In genomic region chr17:65939461-65940192, GRCm38 (mm10) we compare ENCODE assay signal across 9 mouse cellular contexts. TPM values are rescaled to one million over a fixed set of nuclear protein-coding genes. Genes with fewer than 3 reads are reported as not detected.
DNase-seq lines count a peak whose midpoint lies in the region; ATAC-seq and TF ChIP-seq lines count a peak whose summit lies in the region.
"Had no signal": no experiment of that assay in that cellular context is flagged by ENCODE, and none has a peak within 500 bp of the region (broad histone marks: within the 10 kb centered on the region; RNA-seq: fewer than 3 reads in every experiment).

No protein-coding gene starts in this region.

- H3K9me3 ChIP-seq in embryonic facial prominence, embryonic 14.5 days (ENCODE audit: control insufficient read depth, low read length), result no peaks in the 10 kb centered on the region
- H3K9me3 ChIP-seq in embryonic facial prominence, embryonic 10.5 days, result no peaks in the 10 kb centered on the region
- H3K9me3 ChIP-seq in heart, embryonic 16.5 days (replicated peaks; ENCODE audit: control insufficient read depth, low read length), result no peaks in the 10 kb centered on the region
- no peaks in the 10 kb centered on the region for H3K9me3 ChIP-seq in forebrain, embryonic 14.5 days (replicated peaks; ENCODE audit: control insufficient read depth, low read length)
- H3K9me3 ChIP-seq: embryonic facial prominence, embryonic 12.5 days had no signal

- WGBS in embryonic facial prominence, embryonic 14.5 days, result 63% methylated on average over 14 of the region's 14 CpGs
- WGBS in embryonic facial prominence, embryonic 10.5 days, result 81% methylated on average over 14 of the region's 14 CpGs
- WGBS in heart, embryonic 16.5 days, result 45% methylated on average over 14 of the region's 14 CpGs
- 45% methylated on average over 14 of the region's 14 CpGs for WGBS in olfactory bulb, adult 2 months
- 85% methylated on average over 14 of the region's 14 CpGs for WGBS in forebrain, embryonic 14.5 days

- peak overlapping the region; percentile 61 for H3K27ac ChIP-seq in embryonic facial prominence, embryonic 14.5 days (replicated peaks; ENCODE audit: low read depth, low read length)
- no peak overlapping the region for H3K27ac ChIP-seq in embryonic facial prominence, embryonic 10.5 days (replicated peaks)
- peak overlapping the region; percentile 45 for H3K27ac ChIP-seq in left cerebral cortex, adult 2 months
- H3K27ac ChIP-seq in heart, embryonic 16.5 days (ENCODE audit: low read length), result peak overlapping the region; percentile 60
- 0 out of 2 replicates have a peak overlapping the region, but pooled peaks have one; percentile 36 for H3K27ac ChIP-seq in olfactory bulb, adult 2 months (ENCODE audit: insufficient read depth, low read depth, low read length)
- H3K27ac ChIP-seq in forebrain, embryonic 14.5 days (ENCODE audit: low read depth, low read length), result no peak overlapping the region
- H3K27ac ChIP-seq: embryonic facial prominence, embryonic 12.5 days had no signal

- no peak for TF ChIP-seq CTCF in left cerebral cortex, adult 2 months (IDR thresholded peaks at IDR 0.05)
- TF ChIP-seq CTCF in olfactory bulb, adult 2 months (IDR thresholded peaks at IDR 0.05; ENCODE audit: insufficient read depth, low read depth, low read length), result no peak

- intact Hi-C loops in left cerebral cortex, adult 2 months (cut with DNase I), result no loop called here

- ATAC-seq in embryonic facial prominence, embryonic 14.5 days (ENCODE audit: low read depth), result no peak
- no peak for ATAC-seq in heart, embryonic 16.5 days (replicated peaks; ENCODE audit: extremely low read depth, insufficient read depth, low FRiP score)
- no peak for ATAC-seq in forebrain, embryonic 14.5 days

- peaks cover 5% of the 10 kb centered on the region; the same call in 1 of the 2 replicates for H3K4me1 ChIP-seq in embryonic facial prominence, embryonic 14.5 days (ENCODE audit: control insufficient read depth, insufficient read depth, low read length)
- H3K4me1 ChIP-seq in embryonic facial prominence, embryonic 10.5 days, result no peaks in the 10 kb centered on the region
- peaks cover 15% of the 10 kb centered on the region for H3K4me1 ChIP-seq in heart, embryonic 16.5 days (ENCODE audit: control insufficient read depth, insufficient read depth, low read length)
- H3K4me1 ChIP-seq in olfactory bulb, adult 2 months (ENCODE audit: control insufficient read depth, insufficient read depth, low read length), result peaks cover 8% of the 10 kb centered on the region
- H3K4me1 ChIP-seq in forebrain, embryonic 14.5 days (ENCODE audit: control insufficient read depth, insufficient read depth, low read length), result no peaks in the 10 kb centered on the region
- H3K4me1 ChIP-seq: embryonic facial prominence, embryonic 12.5 days had no signal

- no peak overlapping the region for H3K9ac ChIP-seq in embryonic facial prominence, embryonic 14.5 days (ENCODE audit: low read depth, low read length)
- H3K9ac ChIP-seq in heart, embryonic 16.5 days (ENCODE audit: low read length), result peak overlapping the region; percentile 26; the same call in 1 of the 2 replicates
- H3K9ac ChIP-seq in forebrain, embryonic 14.5 days (ENCODE audit: low read length), result no peak overlapping the region
- H3K9ac ChIP-seq: embryonic facial prominence, embryonic 12.5 days had no signal

- no peak overlapping the region for H3K4me2 ChIP-seq in embryonic facial prominence, embryonic 14.5 days (ENCODE audit: low read depth, low read length)
- H3K4me2 ChIP-seq in heart, embryonic 16.5 days (ENCODE audit: low read depth, low read length), result no peak overlapping the region
- no peak overlapping the region for H3K4me2 ChIP-seq in forebrain, embryonic 14.5 days (ENCODE audit: low read length)
- H3K4me2 ChIP-seq: embryonic facial prominence, embryonic 12.5 days had no signal

- no peak overlapping the region for H3K4me3 ChIP-seq in embryonic facial prominence, embryonic 14.5 days (ENCODE audit: low read depth, low read length)
- H3K4me3 ChIP-seq in embryonic facial prominence, embryonic 10.5 days, result no peak overlapping the region
- H3K4me3 ChIP-seq in left cerebral cortex, adult 2 months, result no peak overlapping the region
- no peak overlapping the region for H3K4me3 ChIP-seq in heart, embryonic 16.5 days (ENCODE audit: low read length)
- no peak overlapping the region for H3K4me3 ChIP-seq in olfactory bulb, adult 2 months (ENCODE audit: insufficient read depth, low read depth, low read length)
- no peak overlapping the region for H3K4me3 ChIP-seq in forebrain, embryonic 14.5 days (ENCODE audit: low read depth, low read length)
- H3K4me3 ChIP-seq: embryonic facial prominence, embryonic 12.5 days had no signal

- peaks cover 25% of the 10 kb centered on the region for H3K36me3 ChIP-seq in embryonic facial prominence, embryonic 14.5 days (ENCODE audit: control insufficient read depth, insufficient read depth, low read length)
- H3K36me3 ChIP-seq in embryonic facial prominence, embryonic 10.5 days (replicated peaks), result peaks cover 65% of the 10 kb centered on the region
- H3K36me3 ChIP-seq in heart, embryonic 16.5 days (ENCODE audit: control insufficient read depth, insufficient read depth), result peaks cover 7% of the 10 kb centered on the region
- H3K36me3 ChIP-seq in forebrain, embryonic 14.5 days (ENCODE audit: control insufficient read depth, insufficient read depth, low read length), result peaks cover 30% of the 10 kb centered on the region; the same call in 1 of the 2 replicates

- no peak for TF ChIP-seq POLR2A in olfactory bulb, adult 2 months (IDR thresholded peaks at IDR 0.05; ENCODE audit: insufficient read depth, low read depth, low read length)

- DNase-seq in embryonic facial prominence, embryonic 14.5 days (ENCODE audit: low spot score), result no peak
- no peak for DNase-seq in embryonic facial prominence, embryonic 10.5 days (ENCODE audit: low spot score)
- DNase-seq in left cerebral cortex, adult 2 months (ENCODE audit: extremely low spot score in 1 of 2, low spot score in 2 of 2), result no peak
- no peak for DNase-seq in left cerebral cortex, adult 11 months (ENCODE audit: low spot score)
- no peak for DNase-seq in layer of hippocampus, postnatal 25 days (ENCODE audit: extremely low spot score in 1 of 2, low spot score in 1 of 2)
- no peak for DNase-seq in forebrain, embryonic 14.5 days (ENCODE audit: low spot score)

- no peaks in the 10 kb centered on the region for H3K27me3 ChIP-seq in embryonic facial prominence, embryonic 14.5 days (replicated peaks; ENCODE audit: control insufficient read depth, insufficient read depth, low read length)
- H3K27me3 ChIP-seq in embryonic facial prominence, embryonic 10.5 days (replicated peaks; ENCODE audit: low read depth, poor library complexity, severe bottlenecking), result no peaks in the 10 kb centered on the region
- H3K27me3 ChIP-seq in heart, embryonic 16.5 days (ENCODE audit: control insufficient read depth, insufficient read depth, low read length), result no peaks in the 10 kb centered on the region
- no peaks in the 10 kb centered on the region for H3K27me3 ChIP-seq in forebrain, embryonic 14.5 days (replicated peaks; ENCODE audit: control insufficient read depth, insufficient read depth, low read length)
- H3K27me3 ChIP-seq: embryonic facial prominence, embryonic 12.5 days had no signal

RNA-seq across cellular contexts. Expression of gene Twsg1, which starts 11.4 kb away (rescaled TPM):
- polyA plus RNA-seq in embryonic facial prominence, embryonic 14.5 days (2014; fragmentation: Nextera tagmentation; extraction: Ambion mirVana), result 144 and 157 TPM in 2 replicates
- 88.5 and 90.7 TPM in 2 replicates for polyA plus RNA-seq in embryonic facial prominence, embryonic 10.5 days (2016; fragmentation: Nextera tagmentation; extraction: Ambion mirVana)
- 10 to 100 TPM; 22.8 to 27.3 TPM for total RNA-seq in left cerebral cortex, adult 2 months (2021)
- 101 and 105 TPM in 2 replicates for polyA plus RNA-seq in heart, embryonic 16.5 days (2015; fragmentation: Nextera tagmentation; extraction: Ambion mirVana)
- not detected in 2 replicates for polyA plus RNA-seq in olfactory bulb, adult 2 months (2012; ENCODE audit: insufficient read depth, insufficient read length, low replicate concordance, missing spikeins)
- total RNA-seq in layer of hippocampus, postnatal 25 days (2021), result 10 to 100 TPM; 29.3 to 30.0 TPM
- 81.4 and 83.1 TPM in 2 replicates for polyA plus RNA-seq in forebrain, embryonic 14.5 days (2014; fragmentation: Nextera tagmentation; extraction: Ambion mirVana)

RNA-seq across cellular contexts. Expression of gene Ralbp1, which starts 54.0 kb away (rescaled TPM):
- polyA plus RNA-seq in embryonic facial prominence, embryonic 14.5 days (2014; fragmentation: Nextera tagmentation; extraction: Ambion mirVana), result 88.9 and 95.6 TPM in 2 replicates
- 58.5 and 61.3 TPM in 2 replicates for polyA plus RNA-seq in embryonic facial prominence, embryonic 10.5 days (2016; fragmentation: Nextera tagmentation; extraction: Ambion mirVana)
- total RNA-seq in left cerebral cortex, adult 2 months (2021), result 10 to 100 TPM; 69.3 to 69.6 TPM
- 53.7 and 54.8 TPM in 2 replicates for polyA plus RNA-seq in heart, embryonic 16.5 days (2015; fragmentation: Nextera tagmentation; extraction: Ambion mirVana)
- polyA plus RNA-seq in olfactory bulb, adult 2 months (2012; ENCODE audit: insufficient read depth, insufficient read length, low replicate concordance, missing spikeins), result not detected in 2 replicates
- 10 to 100 TPM; 47.2 to 53.5 TPM for total RNA-seq in layer of hippocampus, postnatal 25 days (2021)
- polyA plus RNA-seq in forebrain, embryonic 14.5 days (2014; fragmentation: Nextera tagmentation; extraction: Ambion mirVana), result 42.9 and 50.2 TPM in 2 replicates

Comparison
In these comparisons a context has a peak if more than half of its experiments do, and no peak if none do; other contexts are left out.
1. H3K27ac ChIP-seq: peak in embryonic facial prominence, embryonic 14.5 days (single experiment), left cerebral cortex, adult 2 months (single experiment), heart, embryonic 16.5 days (single experiment) and olfactory bulb, adult 2 months (single experiment); none in embryonic facial prominence, embryonic 10.5 days (single experiment) and forebrain, embryonic 14.5 days (single experiment).
2. RNA of gene Ralbp1, which starts 54.0 kb away (polyA plus RNA-seq): 88.9 to 95.6 TPM in embryonic facial prominence, embryonic 14.5 days, 58.5 to 61.3 TPM in embryonic facial prominence, embryonic 10.5 days, 53.7 to 54.8 TPM in heart, embryonic 16.5 days and 42.9 to 50.2 TPM in forebrain, embryonic 14.5 days; not detected in olfactory bulb, adult 2 months; every median in the first group is over 10 times any median in the second.